Mouse (Mus musculus) testis, adult 2 months (tissue): ENCODE measurements at regions not wholly inside any gene's neighbourhood (a gene's known extent, or its start where the extent isn't known, plus 50 kb on each side); places are given as distances from the start of the nearest gene placed in this dataset.

Experiments
- CTCF ChIP-seq: fragments of 200-500 bp; IDR thresholded peaks from 2 replicates; pipeline ENCODE4 v1.5.1; 2012; ENCODE audit warnings: low read depth, mild to moderate bottlenecking, inconsistent platforms, low read length, moderate library complexity; ENCODE audit not compliant: control insufficient read depth, insufficient read depth, insufficient replicate concordance
- POLR2A ChIP-seq: fragments of 200-500 bp; IDR thresholded peaks from 2 replicates; pipeline ENCODE4 v1.6.1; 2012; ENCODE audit warnings: low read depth, mild to moderate bottlenecking, inconsistent platforms, low read length, moderate library complexity; ENCODE audit not compliant: control insufficient read depth

DNA sequence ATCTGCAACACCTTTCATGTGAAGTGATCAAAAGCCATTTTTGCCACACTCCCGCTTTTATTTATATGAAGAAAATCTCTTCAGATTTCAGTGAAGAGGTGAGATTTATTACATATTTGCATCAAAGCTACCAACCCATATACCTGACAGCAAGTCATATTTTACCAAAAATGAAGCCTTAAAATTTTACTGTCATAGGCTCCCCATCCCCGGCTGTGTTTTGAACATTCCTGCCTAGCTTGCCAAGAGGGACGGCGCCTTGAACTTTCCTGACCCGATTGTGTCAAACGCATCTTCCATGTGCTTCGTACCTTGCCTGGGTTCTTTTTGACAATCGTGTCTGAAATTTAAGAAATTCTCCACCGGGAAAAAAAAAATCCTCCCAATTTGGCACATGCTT lies 173.3 kb upstream of the Six2 start:
- TF ChIP-seq POLR2A (no peak), CTCF (no peak)
